Mouse (Mus musculus): ENCODE data around the gene 9930111J21Rik2.
"Not testable (repeated sequence)": the region's sequence is repeated elsewhere in the genome, so short reads cannot be mapped to it uniquely, and the experiment has no call there.

The 9930111J21Rik2 gene

DNA sequence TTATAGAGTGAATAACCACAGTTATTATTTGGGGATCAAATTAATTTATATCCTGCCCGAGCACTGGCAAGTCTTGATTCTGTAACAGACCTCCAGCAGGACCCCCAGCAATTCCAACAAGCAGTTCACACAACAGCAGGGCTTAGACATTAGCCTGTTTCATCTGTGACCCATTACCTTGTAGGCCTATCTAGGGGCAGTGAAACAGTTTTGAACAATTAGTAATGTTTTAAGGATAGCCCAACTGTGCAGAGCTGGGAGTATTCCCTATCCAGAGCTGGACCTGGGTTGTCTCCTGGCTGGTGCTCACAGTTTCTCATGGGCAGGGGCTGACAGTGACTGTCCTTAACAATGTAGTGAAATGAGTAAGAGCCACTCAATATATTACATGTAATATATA, 26.0 kb upstream of the 9930111J21Rik2 start:
- no peak for DNase-seq (ENCODE audit: low spot score in 2 of 2)

GRCm38 (mm10) chr11:49076001-49076757, 25.1 kb upstream of the 9930111J21Rik2 start, which contains the start of gene Ifi47:
Ifi47 (plus strand) TSS chr11:49076587.
- not testable (repeated sequence) for DNase-seq (ENCODE audit: low spot score in 2 of 2)

- DNase-seq (ENCODE audit: low spot score in 2 of 2) = no peak
These were observed 17.3 kb upstream of the 9930111J21Rik2 start for GRCm38 (mm10) chr11:49068358-49068757.

GRCm38 (mm10) chr11:49063713-49064469, 12.8 kb upstream of the 9930111J21Rik2 start, which contains the start of gene Tgtp2:
Tgtp2 (minus strand) TSS chr11:49064206.
- not testable (repeated sequence) for DNase-seq (ENCODE audit: low spot score in 2 of 2)

- not testable (repeated sequence) for DNase-seq (ENCODE audit: low spot score in 2 of 2)
These were observed 10.8 kb upstream of the 9930111J21Rik2 start for GRCm38 (mm10) chr11:49061865-49062264.

- DNase-seq (ENCODE audit: low spot score in 2 of 2) = not testable (repeated sequence)
These were observed 9.0 kb upstream of the 9930111J21Rik2 start for GRCm38 (mm10) chr11:49060061-49060460.

- not testable (repeated sequence) for DNase-seq (ENCODE audit: low spot score in 2 of 2)
These were observed 852 bp upstream of the 9930111J21Rik2 start for GRCm38 (mm10) chr11:49051894-49052293.

DNA sequence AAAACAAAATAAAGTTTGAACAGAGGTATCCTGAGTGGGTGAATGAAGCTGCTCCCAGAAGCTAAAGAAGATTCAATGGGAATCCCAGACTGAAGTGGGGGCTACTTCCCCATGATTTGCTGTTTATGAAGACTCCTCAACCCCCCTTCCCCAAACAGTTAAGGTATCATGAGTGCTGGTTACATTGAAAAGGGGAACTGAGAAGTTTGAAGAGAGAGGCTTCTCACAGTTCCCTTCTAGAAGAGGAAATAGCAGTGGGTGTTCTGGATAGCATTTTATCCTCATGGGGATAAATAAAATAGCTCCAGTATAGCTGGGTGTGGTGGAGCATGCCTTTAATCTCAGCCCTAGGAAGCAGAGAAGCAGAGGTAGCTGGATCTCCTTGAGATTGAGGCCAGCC, 978 bp downstream of the 9930111J21Rik2 start:
- not testable (repeated sequence) for DNase-seq (ENCODE audit: low spot score in 2 of 2)

GRCm38 (mm10) chr11:49012074-49012473, 39.0 kb downstream of the 9930111J21Rik2 start:
- DNase-seq (ENCODE audit: low spot score in 2 of 2) = not testable (repeated sequence)

GRCm38 (mm10) chr11:49006785-49007184, 44.3 kb downstream of the 9930111J21Rik2 start:
- DNase-seq (ENCODE audit: low spot score in 2 of 2) = not testable (repeated sequence)

DNA sequence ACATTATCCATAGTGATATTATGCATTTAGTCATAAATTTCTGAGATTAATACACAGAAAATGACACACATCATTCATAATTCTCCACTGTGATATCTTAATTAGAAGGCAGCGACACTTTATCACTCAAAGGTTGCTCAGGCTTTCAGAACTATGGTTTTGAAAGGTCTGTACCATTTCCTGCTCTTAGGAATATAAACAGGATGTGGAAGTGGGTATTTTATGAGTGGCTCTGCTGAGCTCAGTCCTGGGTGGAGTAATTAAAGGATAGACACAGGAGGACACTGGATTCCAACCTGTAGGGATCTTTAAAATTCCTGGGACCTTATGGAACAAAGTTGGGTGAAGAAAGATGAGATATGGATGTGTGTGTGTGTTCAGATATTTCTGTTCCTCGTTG, 44.7 kb downstream of the 9930111J21Rik2 start:
- DNase-seq (ENCODE audit: low spot score in 2 of 2) = not testable (repeated sequence)

GRCm38 (mm10) chr11:49000411-49000810, 50.6 kb downstream of the 9930111J21Rik2 start:
- not testable (repeated sequence) for DNase-seq (ENCODE audit: low spot score in 2 of 2)

DNA sequence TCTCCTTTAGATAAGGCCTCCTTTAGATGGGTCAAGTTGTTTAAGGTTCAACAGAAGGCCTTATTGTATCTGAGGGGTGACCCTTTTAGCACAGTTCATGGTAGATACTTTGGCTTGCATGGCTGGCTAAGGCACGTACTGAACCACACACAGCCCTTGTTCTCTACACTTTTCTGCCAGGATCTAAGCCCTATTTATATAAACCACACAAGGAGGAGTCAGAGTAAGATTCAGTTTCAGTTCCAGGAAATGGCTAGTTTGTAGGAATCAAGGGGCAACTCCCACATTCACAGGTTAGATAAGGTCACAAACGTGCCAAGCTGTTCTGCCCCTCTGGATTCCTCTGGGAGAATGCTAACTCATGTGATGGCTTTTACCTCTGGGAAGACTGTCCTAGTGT, 57.0 kb downstream of the 9930111J21Rik2 start, which contains the start of gene Tgtp1:
Gene Tgtp1 (minus strand): TSS at position 155 of the 400 bp plus-strand sequence.
- not testable (repeated sequence) for DNase-seq (ENCODE audit: low spot score in 2 of 2)

DNA sequence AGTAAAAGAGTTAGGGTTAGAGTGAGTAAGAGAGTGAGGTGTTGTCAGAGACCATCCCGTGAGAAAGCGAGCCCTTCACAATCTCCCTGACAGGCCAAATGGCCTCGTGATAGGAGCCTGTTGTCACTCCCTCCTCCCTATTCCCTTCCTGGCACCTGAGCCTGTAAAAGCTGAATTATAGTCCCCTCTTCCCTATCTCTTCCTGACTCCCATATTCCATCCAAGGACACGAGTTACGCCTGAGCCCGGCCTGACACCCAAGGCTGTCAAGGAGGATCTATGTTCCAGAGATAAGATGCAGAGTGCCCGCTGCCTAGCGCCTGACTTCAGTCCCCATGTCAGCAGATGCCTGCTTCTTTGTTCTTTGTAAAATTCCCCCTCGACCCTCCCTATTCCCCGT, 57.7 kb downstream of the 9930111J21Rik2 start:
- not testable (repeated sequence) for DNase-seq (ENCODE audit: low spot score in 2 of 2)

- DNase-seq (ENCODE audit: low spot score in 2 of 2) = not testable (repeated sequence)
These were observed 59.1 kb downstream of the 9930111J21Rik2 start, which contains the start of gene Gm12185 for GRCm38 (mm10) chr11:48991740-48992520. Gm12185 (minus strand) TSS chr11:48992226.

DNA sequence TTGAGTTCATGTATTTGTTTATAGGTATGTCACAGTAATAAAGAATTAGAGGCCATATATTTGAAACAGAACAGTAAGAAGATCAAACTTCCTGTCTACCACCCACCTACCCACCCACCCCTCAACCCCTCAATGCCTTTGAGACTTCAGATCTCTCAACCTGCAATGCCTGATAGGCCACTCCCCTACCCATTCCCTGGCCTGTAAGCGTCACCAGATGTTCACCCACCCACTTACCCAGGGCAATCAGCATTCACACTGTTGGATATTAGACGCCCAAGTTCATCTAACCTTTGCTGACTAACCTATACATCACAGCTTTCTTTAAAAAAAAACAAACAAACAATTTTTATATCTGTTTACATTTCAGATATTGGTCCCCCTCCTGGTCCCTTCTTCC, 61.1 kb downstream of the 9930111J21Rik2 start:
- DNase-seq (ENCODE audit: low spot score in 2 of 2) = not testable (repeated sequence)

DNA sequence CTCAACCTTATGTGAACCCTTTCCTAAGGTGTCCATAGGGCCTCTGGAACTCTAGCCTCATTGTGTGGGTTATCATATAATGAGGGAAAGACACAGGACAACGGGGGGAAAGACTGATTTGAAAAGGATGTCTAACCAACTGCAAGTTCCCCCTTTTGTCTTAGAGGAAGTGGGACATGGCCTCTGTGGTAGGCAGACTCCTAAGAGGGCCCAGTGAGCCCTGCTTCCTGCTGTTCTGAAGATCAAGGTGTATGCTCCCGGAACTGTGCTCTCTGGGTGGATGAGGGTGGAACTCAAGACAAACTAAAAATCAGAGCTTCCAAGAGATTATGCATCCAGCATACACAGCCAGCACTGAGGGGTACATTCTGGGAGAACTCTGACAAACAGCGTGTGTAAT, 62.8 kb downstream of the 9930111J21Rik2 start:
- DNase-seq (ENCODE audit: low spot score in 2 of 2) = not testable (repeated sequence)

DNA sequence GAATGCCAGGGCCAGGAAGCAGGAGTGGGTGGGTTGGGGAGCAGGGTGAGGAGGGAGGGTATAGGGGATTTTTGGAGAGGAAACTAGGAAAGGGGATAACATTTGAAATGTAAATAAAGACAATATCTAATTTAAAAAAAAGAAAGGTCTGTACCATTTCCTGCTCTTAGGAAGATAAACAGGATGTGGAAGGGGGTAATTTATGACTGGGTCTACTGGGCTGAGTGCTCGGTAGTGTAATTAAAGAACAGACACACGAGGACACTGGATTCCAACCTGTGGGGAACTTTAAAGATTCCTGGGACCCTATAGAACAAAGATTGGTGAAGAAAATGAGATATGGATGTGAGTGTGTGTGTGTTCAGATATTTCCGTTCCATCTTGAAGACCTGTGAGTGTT, 68.2 kb downstream of the 9930111J21Rik2 start:
- DNase-seq (ENCODE audit: low spot score in 2 of 2) = not testable (repeated sequence)

GRCm38 (mm10) chr11:48980052-48980451, 71.0 kb downstream of the 9930111J21Rik2 start:
- DNase-seq (ENCODE audit: low spot score in 2 of 2) = not testable (repeated sequence)

GRCm38 (mm10) chr11:48979251-48979650, 71.8 kb downstream of the 9930111J21Rik2 start, which contains the start of gene 9930111J21Rik1:
9930111J21Rik1 (minus strand) TSS chr11:48979398.
- not testable (repeated sequence) for DNase-seq (ENCODE audit: low spot score in 2 of 2)

- DNase-seq (ENCODE audit: low spot score in 2 of 2) = not testable (repeated sequence)
These were observed 72.7 kb downstream of the 9930111J21Rik2 start, which contains the start of gene Olfr56 for GRCm38 (mm10) chr11:48978240-48978939. Olfr56 (plus strand) TSS chr11:48978889.

Measured in frontal cortex, postnatal 10 days (tissue).